Mouse (Mus musculus): Measurements from ENCODE around the gene Mras. TPM values are rescaled to one million over a fixed set of nuclear protein-coding genes. Genes with fewer than 3 reads are reported as not detected.

Gene Mras
- polyA plus RNA-seq, 1 experiment from 2014 or later = 25.4 TPM

DNA sequence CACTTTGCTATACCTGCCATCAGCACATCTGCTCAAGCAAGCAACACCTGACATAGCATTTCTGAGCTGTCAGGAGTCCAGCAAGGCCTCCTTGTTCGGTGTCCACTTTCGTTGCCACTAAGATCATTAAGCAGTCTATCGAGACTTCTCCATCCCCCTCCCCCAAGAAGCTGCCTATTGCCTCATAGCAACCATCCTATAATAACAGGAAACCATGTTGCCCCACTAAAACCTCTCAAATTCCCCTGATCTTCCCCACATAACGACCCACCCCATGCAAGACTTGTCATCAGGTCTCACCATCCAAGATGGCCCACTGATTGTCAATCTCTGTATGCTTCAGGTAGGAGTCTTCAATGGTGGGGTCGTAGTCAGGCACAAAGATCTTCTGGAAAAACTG is 26.1 kb downstream of the Mras start:
- no peak overlapping the region for H3K4me2 ChIP-seq (replicated peaks)
- H3K27ac ChIP-seq (replicated peaks) = no peak overlapping the region
- no peaks in the 10 kb centered on the region for H3K9me3 ChIP-seq (replicated peaks)
- peaks cover 12% of the 10 kb centered on the region; the same call in 1 of the 2 replicates for H3K4me1 ChIP-seq
- H3K4me3 ChIP-seq (replicated peaks) = no peak overlapping the region
- no peaks in the 10 kb centered on the region for H3K36me3 ChIP-seq
- H3K9ac ChIP-seq = no peak overlapping the region
- no peaks in the 10 kb centered on the region for H3K27me3 ChIP-seq
- WGBS = 82% methylated on average over 5 of the region's 5 CpGs
- no peak for ATAC-seq (ENCODE audit: insufficient number of reproducible peaks, low FRiP score, low TSS enrichment, low read depth)

DNA sequence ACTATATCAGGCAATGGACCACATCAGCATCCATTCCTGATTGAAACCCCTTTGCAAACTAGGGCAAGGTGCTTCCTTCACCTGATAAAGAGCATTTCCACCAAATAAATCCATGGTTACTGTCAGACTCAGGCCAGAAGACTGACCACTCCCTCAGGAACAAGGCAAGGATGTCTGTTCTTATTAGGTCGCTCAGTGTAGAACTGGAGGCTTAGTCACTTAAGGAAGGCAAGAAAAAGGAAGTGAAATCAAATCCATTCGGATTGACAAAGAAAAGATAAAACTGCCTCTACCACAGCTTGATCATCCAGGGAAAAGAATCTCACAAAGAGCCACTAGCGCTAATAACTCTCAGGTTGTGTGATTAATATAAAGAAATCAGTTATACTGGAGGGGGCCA is 27.9 kb downstream of the Mras start:
- no peak overlapping the region for H3K4me3 ChIP-seq (replicated peaks)
- no peak overlapping the region for H3K4me2 ChIP-seq (replicated peaks)
- 0 out of 2 replicates have a peak, but pooled peaks cover 1% of the 10 kb centered on the region for H3K4me1 ChIP-seq
- H3K9me3 ChIP-seq (replicated peaks) = no peaks in the 10 kb centered on the region
- no peaks in the 10 kb centered on the region for H3K27me3 ChIP-seq
- H3K9ac ChIP-seq = no peak overlapping the region
- WGBS = 84% methylated on average over 3 of the region's 3 CpGs
- ATAC-seq (ENCODE audit: insufficient number of reproducible peaks, low FRiP score, low TSS enrichment, low read depth) = no peak
- no peaks in the 10 kb centered on the region for H3K36me3 ChIP-seq
- H3K27ac ChIP-seq (replicated peaks) = no peak overlapping the region

DNA sequence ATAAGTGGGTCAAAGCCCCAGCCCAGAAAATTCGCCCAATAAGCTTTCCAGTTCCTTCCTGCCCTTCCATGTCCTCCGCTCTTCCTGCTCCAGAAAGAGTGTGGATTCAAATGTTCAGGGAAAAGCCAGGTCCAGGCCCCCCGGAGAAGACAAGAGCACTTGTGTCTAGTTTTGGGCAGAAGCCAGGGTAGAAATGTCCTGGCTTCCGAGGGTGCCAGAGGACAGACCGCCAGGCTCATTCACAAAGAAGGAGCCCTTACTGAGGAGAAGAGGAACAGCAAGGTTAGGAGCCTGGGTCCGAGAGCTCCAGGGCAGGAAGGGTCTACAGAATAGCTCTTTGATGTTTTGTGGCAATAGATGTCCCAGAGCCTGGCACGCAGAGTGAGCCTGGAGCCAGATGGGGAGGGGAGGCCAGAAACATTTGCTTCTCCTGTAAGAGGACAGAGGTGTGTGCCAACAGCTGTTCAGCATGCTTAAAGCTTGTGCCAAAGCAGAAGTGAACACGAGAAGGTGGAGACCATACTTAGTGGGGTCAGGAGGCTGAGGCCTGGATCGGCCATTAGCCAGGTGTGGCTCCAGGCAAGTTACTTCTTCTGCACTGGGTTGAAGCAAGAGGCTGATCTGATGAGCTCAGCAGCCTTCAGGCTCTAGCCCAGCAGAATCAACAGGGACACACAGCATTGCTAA is 35.8 kb downstream of the Mras start:
- Histone ChIP-seq H3K27ac (replicated peaks) (no peak overlapping the region), H3K9me3 (replicated peaks) (no peaks in the 10 kb centered on the region), H3K9ac (no peak overlapping the region), H3K4me2 (replicated peaks) (no peak overlapping the region), H3K4me3 (replicated peaks) (no peak overlapping the region), H3K4me1 (peaks cover 8% of the 10 kb centered on the region; the same call in 1 of the 2 replicates), H3K27me3 (no peaks in the 10 kb centered on the region), H3K36me3 (peaks cover 14% of the 10 kb centered on the region; the same call in 1 of the 2 replicates)
- no peak for ATAC-seq (ENCODE audit: insufficient number of reproducible peaks, low FRiP score, low TSS enrichment, low read depth)
- WGBS = 60% methylated on average over 9 of the region's 9 CpGs

DNA sequence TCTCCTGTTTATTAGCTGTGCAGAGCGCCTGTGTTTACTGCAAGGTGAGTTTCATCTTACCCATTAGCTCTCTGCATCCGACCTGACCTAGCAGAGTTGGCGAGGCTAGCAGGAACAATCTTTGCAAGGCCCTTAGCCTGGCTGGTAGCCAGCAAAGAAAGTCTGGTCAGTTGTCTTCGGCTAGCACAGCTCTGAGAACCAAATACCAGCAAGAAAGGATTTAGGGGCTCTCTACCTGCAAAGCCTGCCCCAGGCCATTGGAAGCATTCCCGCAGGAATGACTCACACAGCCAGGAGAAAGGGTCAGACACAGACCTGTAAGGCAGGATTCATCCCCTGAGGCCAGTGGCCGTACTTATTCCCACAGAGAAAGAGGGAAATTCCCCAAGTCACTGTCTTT is 36.4 kb downstream of the Mras start:
- ATAC-seq (ENCODE audit: insufficient number of reproducible peaks, low FRiP score, low TSS enrichment, low read depth) = no peak
- H3K36me3 ChIP-seq = peaks cover 14% of the 10 kb centered on the region; the same call in 1 of the 2 replicates
- H3K27ac ChIP-seq (replicated peaks) = no peak overlapping the region
- no peaks in the 10 kb centered on the region for H3K27me3 ChIP-seq
- H3K4me2 ChIP-seq (replicated peaks) = no peak overlapping the region
- H3K4me3 ChIP-seq (replicated peaks) = no peak overlapping the region
- no peaks in the 10 kb centered on the region for H3K9me3 ChIP-seq (replicated peaks)
- H3K4me1 ChIP-seq = peaks cover 8% of the 10 kb centered on the region; the same call in 1 of the 2 replicates
- 63% methylated on average over 6 of the region's 6 CpGs for WGBS
- no peak overlapping the region for H3K9ac ChIP-seq

DNA sequence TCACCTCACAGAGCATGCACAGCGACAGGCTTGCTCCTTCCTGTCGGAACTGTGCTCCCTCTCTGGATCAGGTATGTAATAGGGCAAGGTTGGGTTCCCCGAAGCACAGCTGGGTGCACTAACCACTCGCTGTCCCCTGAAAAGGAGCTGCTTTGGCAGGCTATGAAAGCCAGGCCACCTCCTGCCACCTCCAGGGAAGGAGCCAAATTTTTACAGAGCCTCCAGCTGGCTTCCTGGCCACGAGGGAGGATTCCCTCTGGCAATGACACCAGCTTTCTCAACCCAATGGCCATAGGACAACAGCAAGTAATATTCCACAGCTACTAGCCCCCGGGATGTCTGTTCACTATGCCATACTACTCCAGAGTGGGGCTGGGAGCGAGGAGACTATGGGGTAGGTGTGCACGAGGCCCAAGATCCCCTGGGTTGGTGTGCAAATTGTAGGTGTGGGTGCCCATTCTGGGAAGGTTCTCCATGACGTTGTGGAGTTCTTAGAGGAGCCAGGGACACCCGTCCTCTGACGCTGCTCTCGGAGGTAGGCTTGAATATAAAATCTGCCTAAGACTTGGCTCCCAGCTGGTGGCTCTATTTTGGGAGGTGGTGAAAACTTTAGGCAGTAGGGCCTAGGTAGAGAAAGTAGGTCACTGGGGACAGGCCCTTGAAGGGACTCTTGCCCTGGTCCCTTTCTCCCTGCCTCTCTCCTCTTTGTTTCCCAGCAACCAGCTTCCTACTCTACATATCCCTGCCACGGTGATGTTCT is 39.9 kb downstream of the Mras start:
- H3K4me3 ChIP-seq (replicated peaks) = no peak overlapping the region
- H3K27me3 ChIP-seq = no peaks in the 10 kb centered on the region
- no peak for ATAC-seq (ENCODE audit: insufficient number of reproducible peaks, low FRiP score, low TSS enrichment, low read depth)
- H3K4me2 ChIP-seq (replicated peaks) = no peak overlapping the region
- WGBS = 82% methylated on average over 13 of the region's 13 CpGs
- peaks cover 14% of the 10 kb centered on the region for H3K36me3 ChIP-seq
- no peak overlapping the region for H3K9ac ChIP-seq
- peaks cover 8% of the 10 kb centered on the region; the same call in 1 of the 2 replicates for H3K4me1 ChIP-seq
- no peak overlapping the region for H3K27ac ChIP-seq (replicated peaks)
- no peaks in the 10 kb centered on the region for H3K9me3 ChIP-seq (replicated peaks)

DNA sequence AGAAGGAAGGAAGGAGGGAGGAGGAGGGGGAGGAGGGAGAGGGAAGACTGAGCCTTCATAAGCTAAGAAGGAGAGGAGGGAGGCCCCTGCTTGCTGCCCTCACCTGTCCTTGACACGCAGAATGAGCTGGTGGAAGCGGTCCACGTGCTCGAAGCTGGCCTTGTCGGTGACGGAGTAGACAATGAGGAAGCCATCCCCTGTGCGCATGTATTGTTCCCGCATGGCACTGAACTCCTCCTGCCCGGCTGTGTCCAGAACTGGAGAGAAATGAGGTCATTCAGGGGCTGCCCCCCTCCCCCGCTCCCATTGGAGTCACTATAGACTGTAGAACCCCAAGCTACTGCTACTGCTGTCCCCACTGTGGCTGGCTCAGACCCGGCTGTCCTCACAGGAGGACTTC is 42.8 kb downstream of the Mras start:
- Histone ChIP-seq H3K4me3 (replicated peaks) (no peak overlapping the region), H3K4me1 (no peaks in the 10 kb centered on the region), H3K9ac (no peak overlapping the region), H3K4me2 (replicated peaks) (no peak overlapping the region), H3K27me3 (no peaks in the 10 kb centered on the region), H3K9me3 (replicated peaks) (no peaks in the 10 kb centered on the region), H3K27ac (replicated peaks) (no peak overlapping the region), H3K36me3 (peaks cover 20% of the 10 kb centered on the region)
- WGBS = 85% methylated on average over 11 of the region's 11 CpGs
- ATAC-seq (ENCODE audit: insufficient number of reproducible peaks, low FRiP score, low TSS enrichment, low read depth) = no peak

DNA sequence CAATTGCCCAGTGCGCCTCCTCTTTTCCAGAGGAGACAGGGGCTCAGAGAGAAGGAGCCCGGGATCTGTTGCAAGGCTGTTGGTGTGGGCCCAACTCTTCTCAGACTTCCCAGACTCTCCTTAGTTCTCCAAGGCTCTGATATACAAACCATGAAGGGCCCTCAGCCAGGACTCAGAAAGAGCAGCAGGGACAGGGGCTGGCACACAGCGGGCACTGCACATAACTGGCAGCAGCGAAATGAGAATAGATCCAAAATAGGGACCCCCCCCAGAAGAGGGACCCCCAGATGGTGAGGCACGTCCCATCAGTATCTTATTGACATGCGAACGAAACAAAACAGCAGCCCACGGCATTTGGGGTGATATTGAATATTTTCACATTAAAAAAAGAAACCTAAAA is 44.0 kb downstream of the Mras start:
- no peaks in the 10 kb centered on the region for H3K27me3 ChIP-seq
- 93% methylated on average over 8 of the region's 8 CpGs for WGBS
- ATAC-seq (ENCODE audit: insufficient number of reproducible peaks, low FRiP score, low TSS enrichment, low read depth) = no peak
- no peaks in the 10 kb centered on the region for H3K9me3 ChIP-seq (replicated peaks)
- no peaks in the 10 kb centered on the region for H3K4me1 ChIP-seq
- no peak overlapping the region for H3K4me2 ChIP-seq (replicated peaks)
- no peak overlapping the region for H3K4me3 ChIP-seq (replicated peaks)
- no peak overlapping the region for H3K27ac ChIP-seq (replicated peaks)
- peaks cover 20% of the 10 kb centered on the region for H3K36me3 ChIP-seq
- no peak overlapping the region for H3K9ac ChIP-seq

DNA sequence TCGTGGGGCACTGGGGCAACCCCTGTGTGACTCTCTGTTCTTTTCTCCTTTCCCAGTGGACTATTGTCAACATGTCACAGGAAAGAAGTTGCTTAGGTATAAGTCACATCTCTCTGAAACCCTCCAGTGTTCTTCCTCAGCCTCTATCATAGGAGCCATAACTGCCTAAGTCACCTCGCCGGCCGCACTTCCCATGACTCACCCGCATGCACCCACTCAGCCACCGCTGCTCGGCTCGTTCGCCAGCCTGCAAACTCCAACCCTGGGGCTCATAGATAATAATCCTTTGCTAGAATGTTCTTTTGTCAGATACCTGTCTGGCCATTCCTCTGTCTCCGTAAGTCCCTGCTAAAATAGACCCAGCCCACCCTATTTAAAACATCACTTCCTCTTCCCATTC is 45.6 kb downstream of the Mras start:
- no peaks in the 10 kb centered on the region for H3K4me1 ChIP-seq
- H3K36me3 ChIP-seq = peaks cover 31% of the 10 kb centered on the region
- H3K9ac ChIP-seq = no peak overlapping the region
- H3K27ac ChIP-seq (replicated peaks) = no peak overlapping the region
- no peak overlapping the region for H3K4me3 ChIP-seq (replicated peaks)
- no peaks in the 10 kb centered on the region for H3K27me3 ChIP-seq
- H3K4me2 ChIP-seq (replicated peaks) = no peak overlapping the region
- 92% methylated on average over 10 of the region's 10 CpGs for WGBS
- ATAC-seq (ENCODE audit: insufficient number of reproducible peaks, low FRiP score, low TSS enrichment, low read depth) = no peak
- H3K9me3 ChIP-seq (replicated peaks) = no peaks in the 10 kb centered on the region

DNA sequence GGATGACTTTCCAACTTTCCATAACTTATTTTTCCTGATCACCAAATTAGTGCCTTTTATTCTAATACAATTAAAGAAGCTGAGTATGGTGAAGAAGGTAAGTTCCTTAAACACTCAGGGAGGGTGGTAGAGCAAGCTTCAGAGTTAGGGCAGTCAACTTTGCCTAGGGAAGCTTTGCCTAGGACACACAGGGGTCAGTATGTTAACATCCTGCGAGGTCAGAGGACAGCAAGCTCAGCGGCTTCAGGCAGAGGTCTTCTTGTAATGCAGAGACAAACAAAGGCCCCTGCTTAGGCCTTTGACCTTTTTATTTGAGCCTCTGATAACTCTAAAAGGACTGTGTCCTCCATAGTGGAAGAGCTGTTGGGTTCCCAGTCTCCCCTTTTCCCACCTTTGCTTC is 46.5 kb downstream of the Mras start:
- H3K4me3 ChIP-seq (replicated peaks) = no peak overlapping the region
- 49% methylated on average over 2 of the region's 2 CpGs for WGBS
- H3K27me3 ChIP-seq = no peaks in the 10 kb centered on the region
- no peak overlapping the region for H3K27ac ChIP-seq (replicated peaks)
- no peaks in the 10 kb centered on the region for H3K9me3 ChIP-seq (replicated peaks)
- no peak overlapping the region for H3K4me2 ChIP-seq (replicated peaks)
- ATAC-seq (ENCODE audit: insufficient number of reproducible peaks, low FRiP score, low TSS enrichment, low read depth) = no peak
- peaks cover 31% of the 10 kb centered on the region for H3K36me3 ChIP-seq
- H3K4me1 ChIP-seq = no peaks in the 10 kb centered on the region
- H3K9ac ChIP-seq = no peak overlapping the region

DNA sequence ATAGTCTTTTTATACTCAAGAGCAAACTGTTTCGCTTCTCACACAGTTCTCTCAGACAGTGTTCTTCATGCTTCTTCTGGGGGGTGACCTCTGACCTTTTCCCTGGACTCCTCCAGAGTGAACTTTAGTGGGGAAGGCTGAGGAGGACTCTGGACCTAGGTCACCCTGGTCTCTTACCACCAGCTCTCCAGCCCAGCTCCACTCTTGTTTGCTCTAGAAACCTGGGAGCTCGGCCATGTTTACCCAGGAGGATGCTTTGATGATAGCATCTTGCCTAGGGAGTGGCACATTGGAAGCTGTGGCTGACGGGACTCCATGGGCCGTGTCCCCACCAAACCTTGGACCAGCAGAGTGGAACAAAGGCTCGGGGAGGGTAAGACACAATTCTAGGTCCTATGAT is 47.0 kb downstream of the Mras start:
- peaks cover 31% of the 10 kb centered on the region for H3K36me3 ChIP-seq
- no peak overlapping the region for H3K27ac ChIP-seq (replicated peaks)
- no peaks in the 10 kb centered on the region for H3K4me1 ChIP-seq
- H3K9me3 ChIP-seq (replicated peaks) = no peaks in the 10 kb centered on the region
- no peak overlapping the region for H3K4me2 ChIP-seq (replicated peaks)
- H3K27me3 ChIP-seq = no peaks in the 10 kb centered on the region
- no peak for ATAC-seq (ENCODE audit: insufficient number of reproducible peaks, low FRiP score, low TSS enrichment, low read depth)
- H3K4me3 ChIP-seq (replicated peaks) = no peak overlapping the region
- H3K9ac ChIP-seq = no peak overlapping the region
- WGBS = 74% methylated on average over 5 of the region's 5 CpGs

DNA sequence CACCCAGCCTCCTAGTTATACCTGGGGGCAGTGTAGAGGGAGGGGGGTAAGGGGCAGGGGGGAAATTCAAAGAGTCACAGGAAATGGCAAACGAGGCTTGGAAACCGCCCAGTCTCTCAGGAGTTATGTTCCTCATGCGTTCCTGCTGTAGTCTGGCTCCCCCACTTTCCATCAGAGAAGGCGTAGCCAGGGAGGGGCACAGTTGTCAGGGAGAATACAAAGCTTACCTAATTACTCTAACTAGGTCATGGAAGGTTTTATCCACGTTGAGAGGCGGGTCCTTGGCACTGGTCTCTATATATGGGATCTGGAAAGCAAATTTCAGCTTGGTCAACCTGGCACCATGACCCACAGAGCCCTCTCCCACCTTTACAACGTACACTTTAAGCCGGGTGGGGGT is 47.7 kb downstream of the Mras start:
- no peak for ATAC-seq (ENCODE audit: insufficient number of reproducible peaks, low FRiP score, low TSS enrichment, low read depth)
- 61% methylated on average over 8 of the region's 8 CpGs for WGBS

More for the DNA sequence above, 47.7 kb downstream of the Mras start:
- Histone ChIP-seq H3K4me3 (replicated peaks) (no peak overlapping the region), H3K9me3 (replicated peaks) (no peaks in the 10 kb centered on the region), H3K4me1 (no peaks in the 10 kb centered on the region), H3K27me3 (no peaks in the 10 kb centered on the region), H3K4me2 (replicated peaks) (no peak overlapping the region), H3K9ac (no peak overlapping the region), H3K36me3 (peaks cover 31% of the 10 kb centered on the region), H3K27ac (replicated peaks) (no peak overlapping the region)
